Mouse (Mus musculus) MEL (cell line): ENCODE measurements around the gene Cers6. TPM values are rescaled to one million over a fixed set of nuclear protein-coding genes. Genes with fewer than 3 reads are reported as not detected.

Source experiments
- DNase-seq: peaks from one replicate; pipeline ENCODE4 v3.0.0; 2011; ENCODE audit warnings: low read depth, low spot score
- H3K27ac ChIP-seq: 2 replicates; pipeline ENCODE4 v1.5.1; 2012; ENCODE audit warnings: low read depth, mild to moderate bottlenecking, control low read depth, low read length, moderate library complexity; ENCODE audit not compliant: control insufficient read depth
- H3K27me3 ChIP-seq, 2 experiments: fragments of 150-350 bp in 1 of 2; sonication (generic) in 1 of 2; 2 replicates each; pipeline ENCODE4 v1.6.1; 2012; ENCODE audit warnings: low read length in 2 of 2, mild to moderate bottlenecking in 2 of 2, improper control_type of control experiment in 1 of 2, moderate library complexity in 1 of 2; ENCODE audit not compliant: insufficient read depth in 2 of 2, control insufficient read depth in 1 of 2
- H3K36me3 ChIP-seq, 2 experiments: 2 replicates each; pipeline ENCODE4 v1.6.1; 2012 to 2014; ENCODE audit warnings: low read length in 2 of 2, improper control_type of control experiment in 1 of 2, inconsistent platforms in 1 of 2, mild to moderate bottlenecking in 1 of 2; ENCODE audit not compliant: insufficient read depth in 2 of 2, control insufficient read depth in 1 of 2
- H3K4me1 ChIP-seq, 2 experiments: fragments of 150-350 bp in 1 of 2; sonication (generic) in 1 of 2; 2 replicates each; pipeline ENCODE4 v1.6.1; 2012; ENCODE audit warnings: low read length in 2 of 2, improper control_type of control experiment in 1 of 2, mild to moderate bottlenecking in 1 of 2; ENCODE audit not compliant: insufficient read depth in 2 of 2, control insufficient read depth in 1 of 2
- H3K4me3 ChIP-seq, 2 experiments: fragments of 150-350 bp in 1 of 2; sonication (generic) in 1 of 2; 2 replicates each; pipeline ENCODE4 v1.5.1; 2012; ENCODE audit warnings: low read depth in 2 of 2, low read length in 2 of 2, mild to moderate bottlenecking in 2 of 2, moderate library complexity in 2 of 2, control low read depth in 1 of 2, improper control_type of control experiment in 1 of 2; ENCODE audit not compliant: control insufficient read depth in 1 of 2, insufficient read depth in 1 of 2
- H3K79me2 ChIP-seq: 2 replicates; pipeline ENCODE4 v1.6.1; 2012; ENCODE audit warnings: mild to moderate bottlenecking, low read length, moderate library complexity; ENCODE audit not compliant: control insufficient read depth, poor library complexity, insufficient read depth
- H3K9ac ChIP-seq: 2 replicates; pipeline ENCODE4 v1.6.1; 2012; ENCODE audit warnings: low read depth, mild to moderate bottlenecking, control low read depth, low read length, moderate library complexity; ENCODE audit not compliant: control insufficient read depth, poor library complexity, severe bottlenecking
- H3K9me3 ChIP-seq: fragments of 150-350 bp; sonication (generic); replicated peaks from 2 replicates; pipeline ENCODE4 v1.6.1; 2012; ENCODE audit warnings: mild to moderate bottlenecking, low read length, improper control_type of control experiment, moderate library complexity; ENCODE audit not compliant: insufficient read depth
- CHD2 ChIP-seq: IDR thresholded peaks from 2 replicates; pipeline ENCODE4 v1.6.1; 2011; ENCODE audit warnings: low read length, improper control_type of control experiment
- E2F4 ChIP-seq: IDR thresholded peaks from 2 replicates; pipeline ENCODE4 v1.6.1; 2011; ENCODE audit warnings: low read depth, low read length, improper control_type of control experiment, borderline replicate concordance
- ELF1 ChIP-seq: IDR thresholded peaks from 2 replicates; pipeline ENCODE4 v1.6.1; 2014; ENCODE audit warnings: low read depth, mild to moderate bottlenecking, inconsistent platforms, low read length, improper control_type of control experiment, moderate library complexity
- EP300 ChIP-seq, 2 experiments: IDR thresholded peaks; 2 replicates each; pipeline ENCODE4 v1.6.1; 2011; ENCODE audit warnings: improper control_type of control experiment in 2 of 2, low read length in 2 of 2, low read depth in 1 of 2, mild to moderate bottlenecking in 1 of 2
- ETS1 ChIP-seq: IDR thresholded peaks from 2 replicates; pipeline ENCODE4 v1.6.1; 2012; ENCODE audit warnings: low read depth, mild to moderate bottlenecking, inconsistent platforms, low read length, improper control_type of control experiment, moderate library complexity
- HCFC1 ChIP-seq: IDR thresholded peaks from 2 replicates; pipeline ENCODE4 v1.6.1; 2012; ENCODE audit warnings: low read depth, mild to moderate bottlenecking, inconsistent platforms, low read length, improper control_type of control experiment, moderate library complexity
- JUND ChIP-seq: IDR thresholded peaks from 2 replicates; pipeline ENCODE4 v1.6.1; 2011; ENCODE audit warnings: low read depth, mild to moderate bottlenecking, improper control_type of control experiment, low read length
- MAFK ChIP-seq: IDR thresholded peaks from 2 replicates; pipeline ENCODE4 v1.6.1; 2011; ENCODE audit warnings: low read depth, mild to moderate bottlenecking, low read length, improper control_type of control experiment, borderline replicate concordance
- MAX ChIP-seq: IDR thresholded peaks from 2 replicates; pipeline ENCODE4 v1.6.1; 2011; ENCODE audit warnings: low read length, improper control_type of control experiment
- MEF2A ChIP-seq: IDR thresholded peaks from 2 replicates; pipeline ENCODE4 v1.6.1; 2014; ENCODE audit warnings: low read depth, mild to moderate bottlenecking, inconsistent platforms, low read length, improper control_type of control experiment; ENCODE audit not compliant: poor library complexity, insufficient replicate concordance, severe bottlenecking; ENCODE audit errors: extremely low read depth
- MXI1 ChIP-seq: IDR thresholded peaks from 2 replicates; pipeline ENCODE4 v1.6.1; 2011; ENCODE audit warnings: mild to moderate bottlenecking, low read depth, low read length, improper control_type of control experiment
- MYB ChIP-seq: IDR thresholded peaks from 2 replicates; pipeline ENCODE4 v1.6.1; 2011; ENCODE audit warnings: mild to moderate bottlenecking, low read depth, low read length, improper control_type of control experiment
- MYC ChIP-seq: IDR thresholded peaks from 2 replicates; pipeline ENCODE4 v1.6.1; 2011; ENCODE audit warnings: low read depth, mild to moderate bottlenecking, low read length, improper control_type of control experiment, moderate library complexity
- POLR2AphosphoS2 ChIP-seq: IDR thresholded peaks from 2 replicates; pipeline ENCODE4 v1.6.1; 2011; ENCODE audit warnings: low read length, improper control_type of control experiment
- SMC3 ChIP-seq: IDR thresholded peaks from 2 replicates; pipeline ENCODE4 v1.6.1; 2011; ENCODE audit warnings: low read depth, low read length, improper control_type of control experiment
- TAL1 ChIP-seq: IDR thresholded peaks from 2 replicates; pipeline ENCODE4 v1.6.1; 2012; ENCODE audit warnings: mild to moderate bottlenecking, inconsistent platforms, low read length, moderate library complexity, mixed read lengths
- TCF12 ChIP-seq: IDR thresholded peaks from 2 replicates; pipeline ENCODE4 v1.6.1; 2014; ENCODE audit warnings: low read depth, mild to moderate bottlenecking, inconsistent platforms, low read length, improper control_type of control experiment, moderate library complexity
- UBTF ChIP-seq: IDR thresholded peaks from 2 replicates; pipeline ENCODE4 v1.6.1; 2012; ENCODE audit warnings: low read depth, mild to moderate bottlenecking, inconsistent platforms, low read length, improper control_type of control experiment, moderate library complexity, borderline replicate concordance; ENCODE audit not compliant: insufficient read depth
- USF1 ChIP-seq: IDR thresholded peaks from 2 replicates; pipeline ENCODE4 v1.6.1; 2014; ENCODE audit warnings: low read depth, mild to moderate bottlenecking, inconsistent platforms, low read length, improper control_type of control experiment, moderate library complexity
- ZC3H11A ChIP-seq: IDR thresholded peaks from 2 replicates; pipeline ENCODE4 v1.6.1; 2012; ENCODE audit warnings: low read depth, mild to moderate bottlenecking, inconsistent platforms, low read length, improper control_type of control experiment
- ZKSCAN1 ChIP-seq: IDR thresholded peaks from 2 replicates; pipeline ENCODE4 v1.6.1; 2012; ENCODE audit warnings: low read depth, mild to moderate bottlenecking, inconsistent platforms, low read length, improper control_type of control experiment, moderate library complexity
- ZMIZ1 ChIP-seq: IDR thresholded peaks from 2 replicates; pipeline ENCODE4 v1.6.1; 2012; ENCODE audit warnings: low read depth, mild to moderate bottlenecking, inconsistent platforms, low read length, improper control_type of control experiment, moderate library complexity
- ZNF384 ChIP-seq: IDR thresholded peaks from 2 replicates; pipeline ENCODE4 v1.6.1; 2012; ENCODE audit warnings: low read depth, mild to moderate bottlenecking, inconsistent platforms, low read length, improper control_type of control experiment
- polyA plus RNA-seq, 2 experiments: library from polyadenylated mRNA; stranded (reverse) in 1 of 2; unstranded in 1 of 2; fragments of >175 nt in 1 of 2; fragments of >200 nt in 1 of 2; gene quantifications; 2 replicates each; pipeline versions ENCODE4 v1.2.1 to v1.2.4; 2012; ENCODE audit warnings: low replicate concordance in 2 of 2, low read depth in 1 of 2; ENCODE audit not compliant: insufficient read length in 2 of 2, insufficient read depth in 1 of 2, missing spikeins in 1 of 2
- total RNA-seq: library from RNA; depleted of rRNA; stranded (reverse); fragments of 300-350 nt; gene quantifications from 2 replicates; pipeline ENCODE4 v1.2.3, GENCODE M21; 2012

The Cers6 gene
- total and polyA plus RNA-seq, 3 experiments, result not detected

DNA sequence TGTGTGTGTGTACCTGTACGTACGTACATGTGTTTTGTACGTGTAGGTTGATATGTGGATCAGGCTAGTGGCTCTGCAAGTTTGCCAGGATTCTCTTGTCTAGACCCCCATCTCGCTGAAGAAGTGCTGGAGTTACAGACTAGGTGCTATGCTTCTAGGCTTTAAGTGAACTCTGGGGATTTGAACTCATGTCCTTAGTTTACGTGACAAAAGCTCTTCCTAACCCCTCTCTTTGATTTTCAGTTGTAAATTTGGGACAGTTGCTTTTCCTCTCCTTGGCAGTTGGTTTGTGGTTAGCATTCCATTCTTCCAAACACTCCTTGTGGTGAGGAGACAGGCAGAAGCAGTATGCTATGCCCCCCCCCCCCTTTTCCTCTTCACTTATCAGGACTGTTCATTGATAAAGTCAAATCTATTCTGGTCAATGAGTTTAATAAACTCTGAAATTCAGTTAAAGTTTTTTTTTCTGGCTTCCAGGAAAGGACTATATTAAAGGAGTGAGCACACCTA lies 28.5 kb downstream of the Cers6 start:
- H3K27me3 ChIP-seq, result no peaks in the 10 kb centered on the region
- no peaks in the 10 kb centered on the region for H3K4me1 ChIP-seq
- no peak overlapping the region for H3K4me3 ChIP-seq
- no peak overlapping the region for H3K9ac ChIP-seq
- H3K9me3 ChIP-seq, result no peaks in the 10 kb centered on the region
- no peak overlapping the region for H3K27ac ChIP-seq
- no peaks in the 10 kb centered on the region for H3K36me3 ChIP-seq
- H3K79me2 ChIP-seq, result no peaks in the 10 kb centered on the region
- no peak for DNase-seq
- TF ChIP-seq MAFK (no peak), ZNF384 (no peak), ZMIZ1 (no peak), JUND (no peak), POLR2AphosphoS2 (no peak), CHD2 (no peak)
- TF ChIP-seq, all 39 proteins: peak for 0

GRCm38 (mm10) chr2:68892476-68892875 lies 31.2 kb downstream of the Cers6 start:
- TF ChIP-seq MAFK, result no peak
- no peak for TF ChIP-seq E2F4
- TF ChIP-seq, all 39 proteins: peak for 0
- H3K27ac ChIP-seq, result no peak overlapping the region
- no peak overlapping the region for H3K9ac ChIP-seq
- H3K4me1 ChIP-seq, result no peaks in the 10 kb centered on the region
- H3K4me3 ChIP-seq, result no peak overlapping the region
- no peaks in the 10 kb centered on the region for H3K9me3 ChIP-seq
- H3K79me2 ChIP-seq, result no peaks in the 10 kb centered on the region
- no peaks in the 10 kb centered on the region for H3K27me3 ChIP-seq
- no peaks in the 10 kb centered on the region for H3K36me3 ChIP-seq
- no peak for DNase-seq

GRCm38 (mm10) chr2:68895044-68895764 lies 34.0 kb downstream of the Cers6 start:
- no peak overlapping the region for H3K4me3 ChIP-seq
- H3K9me3 ChIP-seq, result no peaks in the 10 kb centered on the region
- no peak for DNase-seq
- no peaks in the 10 kb centered on the region for H3K27me3 ChIP-seq
- H3K79me2 ChIP-seq, result no peaks in the 10 kb centered on the region
- TF ChIP-seq EP300 (IDR thresholded peaks at IDR 0.05; ENCODE audit: low read depth in 1 of 2, low read length in 2 of 2) (no peak), MEF2A (no peak), ETS1 (no peak), HCFC1 (no peak), MAX (no peak), ELF1 (no peak), ZKSCAN1 (no peak), ZNF384 (no peak), ZMIZ1 (no peak), MXI1 (no peak), JUND (no peak), MYB (no peak), USF1 (no peak), SMC3 (no peak), ZC3H11A (no peak), TAL1 (no peak), UBTF (no peak), TCF12 (no peak), MYC (no peak)
- H3K9ac ChIP-seq, result no peak overlapping the region
- no peak overlapping the region for H3K27ac ChIP-seq
- no peaks in the 10 kb centered on the region for H3K36me3 ChIP-seq
- H3K4me1 ChIP-seq, result no peaks in the 10 kb centered on the region
